Mouse (Mus musculus) ES-E14 (cell line): Measurements from ENCODE around the gene Papss2.

Experiments used
- CHD2 ChIP-seq: IDR thresholded peaks from 2 replicates; pipeline ENCODE4 v1.6.1; 2014; ENCODE audit warnings: mild to moderate bottlenecking, low read depth, low read length, inconsistent platforms
- MAFK ChIP-seq: IDR thresholded peaks from 2 replicates; pipeline ENCODE4 v1.6.1; 2014; ENCODE audit warnings: mild to moderate bottlenecking, low read depth, low read length, inconsistent platforms; ENCODE audit not compliant: insufficient read depth
- ZC3H11A ChIP-seq: IDR thresholded peaks from 2 replicates; pipeline ENCODE4 v1.6.1; 2012; ENCODE audit warnings: low read depth, mild to moderate bottlenecking, inconsistent platforms, low read length, borderline replicate concordance
- ZNF384 ChIP-seq: IDR thresholded peaks from 2 replicates; pipeline ENCODE4 v1.6.1; 2012; ENCODE audit warnings: low read depth, low read length, inconsistent platforms

DNA sequence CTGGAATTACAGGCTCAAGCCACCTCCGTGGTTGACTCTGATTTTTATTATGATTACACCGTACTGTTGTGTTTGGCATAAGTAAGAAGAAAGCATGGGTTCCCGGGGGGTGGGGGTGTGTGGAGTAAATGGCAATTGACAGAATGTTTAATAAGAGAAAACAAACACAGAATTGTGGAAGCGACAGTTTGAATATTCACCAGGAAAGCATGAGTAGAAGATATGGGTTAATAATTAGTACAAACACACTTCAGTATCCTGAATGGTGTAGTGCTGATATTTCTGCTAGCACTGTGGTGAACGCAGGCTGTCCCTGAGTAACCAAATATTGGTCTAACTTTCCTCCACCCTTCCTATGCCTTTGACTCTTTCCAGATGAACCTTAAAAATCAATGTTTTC is 3.8 kb downstream of the Papss2 start:
- TF ChIP-seq CHD2, result no peak
- TF ChIP-seq ZNF384, result no peak
- TF ChIP-seq ZC3H11A, result no peak
- TF ChIP-seq MAFK, result no peak
